Mouse (Mus musculus) adrenal gland, postnatal 14 days (tissue): Measurements from ENCODE around the gene Cxcl10. TPM values are rescaled to one million over a fixed set of nuclear protein-coding genes. Genes with fewer than 3 reads are reported as not detected.
A peak's percentile ranks its signal among the peaks of the same experiment; 100 is the strongest.

Experiments used
- DNase-seq: peaks from one replicate; pipeline ENCODE4 v3.0.0; 2021; ENCODE audit warnings: mixed read lengths
- total RNA-seq: library from RNA; stranded (reverse); gene quantifications from 2 replicates; pipeline ENCODE4 v1.2.3, GENCODE M21; 2021

Cxcl10 gene
- total RNA-seq, 1 experiment from 2014 or later = 0.52 TPM

DNA sequence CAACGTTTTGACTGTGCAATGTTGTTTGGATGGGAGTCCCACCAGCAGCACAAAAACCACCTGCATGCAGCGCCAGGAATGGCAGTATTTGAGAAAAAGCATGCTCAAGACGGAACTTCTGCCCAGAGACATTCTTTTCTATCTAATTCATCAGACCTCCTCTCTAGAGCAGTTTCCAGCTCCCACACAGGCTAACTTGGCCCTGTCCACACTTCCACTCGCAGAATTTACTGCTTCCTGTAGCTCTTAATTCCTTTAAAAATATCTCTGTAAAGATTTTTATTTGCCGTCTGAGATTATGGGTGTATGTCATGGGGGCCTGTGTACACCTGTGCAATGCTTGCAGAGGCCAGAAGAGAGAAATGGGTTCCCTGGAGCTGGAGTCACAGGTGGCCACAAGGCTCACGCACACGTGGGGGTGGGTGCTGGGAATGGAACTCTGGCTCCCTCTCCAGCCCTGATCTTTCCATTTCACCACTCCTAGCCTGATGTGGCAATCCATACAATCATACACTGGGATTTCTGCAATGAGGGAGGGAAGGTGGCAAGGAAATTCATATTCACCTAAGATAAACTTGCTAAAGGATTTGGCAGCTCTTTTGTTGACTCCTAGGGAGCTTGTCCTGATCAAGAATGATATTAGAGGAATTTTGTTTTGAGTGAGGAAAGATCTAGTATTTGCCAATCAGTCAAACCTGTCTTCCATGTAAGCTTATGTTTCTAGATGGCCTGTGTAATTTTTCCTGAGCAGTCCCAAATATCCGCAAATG is 26.9 kb downstream of the Cxcl10 start:
- peak; percentile 45 for DNase-seq

DNA sequence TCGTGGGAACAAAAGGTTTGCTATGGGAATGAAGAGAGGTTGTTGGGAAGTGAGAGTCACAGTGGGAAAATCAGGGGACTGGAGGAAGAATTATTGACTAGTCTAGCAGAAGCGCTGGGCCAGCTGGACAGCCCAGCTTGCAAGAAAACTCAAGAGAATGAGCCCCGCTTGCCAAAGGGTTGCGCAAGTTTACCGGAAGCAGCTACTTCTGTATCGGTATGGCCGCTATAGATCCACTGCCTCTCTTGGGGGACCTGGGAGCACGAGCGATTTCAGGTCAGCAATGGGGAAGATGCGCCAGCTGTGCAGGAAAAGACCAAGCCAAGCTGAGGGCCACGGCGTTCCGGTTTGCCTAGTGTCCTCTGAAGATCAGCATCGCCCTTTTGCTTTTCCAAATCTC is 30.1 kb downstream of the Cxcl10 start:
- DNase-seq = peak; percentile 36

GRCm38 (mm10) chr5:92318119-92318518 is 30.6 kb downstream of the Cxcl10 start:
- DNase-seq = no peak

- DNase-seq = peak; percentile 19
These were observed 34.9 kb downstream of the Cxcl10 start for GRCm38 (mm10) chr5:92313776-92314175.

- peak; percentile 91 for DNase-seq
These were observed 36.5 kb downstream of the Cxcl10 start for GRCm38 (mm10) chr5:92312046-92312715.

GRCm38 (mm10) chr5:92309681-92310511 is 38.8 kb downstream of the Cxcl10 start, which contains the start of gene Sdad1:
TSS of gene Sdad1 (minus strand) at chr5:92310479.
- peak; percentile 96 for DNase-seq

DNA sequence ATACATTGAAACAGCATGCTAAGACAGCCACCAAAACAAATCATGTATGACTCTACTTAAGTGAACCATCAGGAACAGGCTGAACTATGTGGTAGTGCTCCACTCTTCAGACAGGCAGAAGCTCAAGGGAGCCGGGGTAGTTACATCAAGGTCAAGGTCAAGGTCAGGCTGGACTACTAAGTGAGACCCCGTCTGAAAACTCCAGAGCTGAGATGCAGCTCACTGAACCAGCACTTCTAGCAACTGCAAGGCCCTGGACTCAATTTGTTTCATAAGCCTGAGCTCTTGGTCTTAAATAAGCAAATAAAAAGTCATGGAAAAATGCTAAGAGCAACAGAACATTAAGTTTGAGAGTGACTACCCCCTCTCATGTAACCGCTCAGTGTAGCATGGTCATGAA is 44.4 kb downstream of the Cxcl10 start:
- peak; percentile 33 for DNase-seq

DNA sequence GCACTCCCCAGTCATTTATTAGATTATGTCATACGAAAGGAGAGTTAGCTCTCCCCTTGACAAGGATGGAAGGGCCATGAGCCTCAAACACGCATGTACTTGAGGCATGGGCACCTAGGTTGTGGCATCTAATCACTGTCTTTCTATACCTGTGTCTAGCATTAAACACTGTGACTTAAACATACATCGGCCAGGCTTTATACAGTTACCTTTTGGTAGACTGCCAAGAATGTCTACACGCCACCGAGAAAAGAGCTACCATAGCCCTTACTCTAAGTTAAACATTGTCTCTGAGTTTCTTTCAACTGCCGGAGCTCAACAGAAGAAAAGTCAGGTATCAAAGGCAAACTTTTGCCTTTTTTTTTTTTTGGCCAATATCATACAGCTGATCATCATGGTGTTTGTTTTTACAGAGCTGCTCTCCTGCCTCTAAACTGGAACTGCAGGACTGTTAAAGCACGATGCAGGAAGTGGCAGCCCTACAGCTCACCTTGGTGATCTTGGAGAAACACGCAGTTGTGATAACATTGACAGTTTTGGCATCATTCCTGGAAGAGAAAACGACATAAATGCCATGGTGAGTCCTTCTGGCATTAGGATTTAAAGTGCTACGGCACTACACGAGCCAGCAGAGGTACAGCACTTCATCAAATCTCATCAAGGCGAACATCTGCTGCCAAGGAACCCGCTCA is 46.4 kb downstream of the Cxcl10 start:
- DNase-seq = peak; percentile 26

Other genes with a start within 250 kb of the Cxcl10 start
- gene Uso1, start 211.0 kb downstream of the Cxcl10 start, total RNA-seq = 72.1 and 77.0 TPM in 2 replicates
- gene U90926, start 133.5 kb downstream of the Cxcl10 start, total RNA-seq = 1.1 TPM in 1 of 2 replicates, not detected in the other
- 0.22 TPM in 1 of 2 replicates, not detected in the other for gene Ppef2, start 92.6 kb downstream of the Cxcl10 start, total RNA-seq
- gene Naaa, start 70.7 kb downstream of the Cxcl10 start, total RNA-seq = 19.6 and 26.8 TPM in 2 replicates
- 30.5 and 42.2 TPM in 2 replicates for gene Sdad1, start 38.4 kb downstream of the Cxcl10 start, total RNA-seq
- 1.0 and 2.1 TPM in 2 replicates for gene Cxcl9, start 20.8 kb downstream of the Cxcl10 start, total RNA-seq
- 91.5 and 131 TPM in 2 replicates for gene Art3, start 17.1 kb downstream of the Cxcl10 start, total RNA-seq
- gene Nup54, start 86.3 kb upstream of the Cxcl10 start, total RNA-seq = 37.2 and 42.1 TPM in 2 replicates
- gene Scarb2, start 157.9 kb upstream of the Cxcl10 start, total RNA-seq = 67.4 and 73.7 TPM in 2 replicates
- gene Fam47e, start 206.2 kb upstream of the Cxcl10 start, total RNA-seq = not detected in 2 replicates